Comparison of ENCODE assay signal across 8 mouse cellular contexts in genomic region chr11:11974591-11975255, GRCm38 (mm10).
DNase-seq lines count a peak whose midpoint lies in the region; ATAC-seq and TF ChIP-seq lines count a peak whose summit lies in the region.

No protein-coding gene starts in this region.

- peak; percentile 74 for DNase-seq in lung, embryonic 14.5 days
- no peak for DNase-seq in lung, postnatal 4 days
- DNase-seq in R1 (ENCODE audit: low read depth, low spot score), result peak; percentile 73
- DNase-seq in embryonic facial prominence, embryonic 14.5 days (ENCODE audit: low spot score), result peak; percentile 73
- peak; percentile 66 for DNase-seq in kidney, adult 2 months
- DNase-seq in lung, postnatal 36 days, result peak; percentile 43
- DNase-seq in urinary bladder, postnatal 4 days (ENCODE audit: low spot score in 2 of 2), result no peak

- WGBS in lung, embryonic 14.5 days, result 42% methylated on average over 10 of the region's 10 CpGs
- WGBS in embryonic facial prominence, embryonic 14.5 days, result 42% methylated on average over 10 of the region's 10 CpGs
- WGBS in kidney, adult 2 months, result 23% methylated on average over 10 of the region's 10 CpGs
- WGBS in stomach, embryonic 15.5 days, result 41% methylated on average over 10 of the region's 10 CpGs

- H3K36me3 ChIP-seq in lung, embryonic 14.5 days (ENCODE audit: insufficient read depth), result peaks cover 38% of the 10 kb centered on the region
- peaks cover 28% of the 10 kb centered on the region for H3K36me3 ChIP-seq in embryonic facial prominence, embryonic 14.5 days (ENCODE audit: control insufficient read depth, insufficient read depth, low read length)
- no peaks in the 10 kb centered on the region for H3K36me3 ChIP-seq in kidney, adult 2 months (ENCODE audit: control insufficient read depth, insufficient read depth, low read length)
- 0 out of 2 replicates have a peak, but pooled peaks cover 3% of the 10 kb centered on the region for H3K36me3 ChIP-seq in stomach, embryonic 15.5 days

- ATAC-seq in lung, embryonic 14.5 days (ENCODE audit: insufficient read depth), result no peak; the same call in 1 of the 2 replicates
- peak; percentile 39; the same call in 1 of the 2 replicates for ATAC-seq in embryonic facial prominence, embryonic 14.5 days (ENCODE audit: low read depth)
- peak; percentile 57; the same call in 1 of the 2 replicates for ATAC-seq in stomach, embryonic 15.5 days (ENCODE audit: insufficient read depth, low FRiP score, low read depth)

- no peak overlapping the region for H3K4me3 ChIP-seq in lung, embryonic 14.5 days (ENCODE audit: low read depth, low read length)
- no peak overlapping the region for H3K4me3 ChIP-seq in embryonic facial prominence, embryonic 14.5 days (ENCODE audit: low read depth, low read length)
- no peak overlapping the region for H3K4me3 ChIP-seq in kidney, adult 2 months (ENCODE audit: insufficient read depth, low read depth, low read length)
- H3K4me3 ChIP-seq in stomach, embryonic 15.5 days (replicated peaks), result no peak overlapping the region

- H3K27me3 ChIP-seq in lung, embryonic 14.5 days (ENCODE audit: insufficient read depth, low read length), result no peaks in the 10 kb centered on the region
- H3K27me3 ChIP-seq in embryonic facial prominence, embryonic 14.5 days (replicated peaks; ENCODE audit: control insufficient read depth, insufficient read depth, low read length), result no peaks in the 10 kb centered on the region
- H3K27me3 ChIP-seq in kidney, adult 2 months (replicated peaks; ENCODE audit: control insufficient read depth, insufficient read depth, low read length), result no peaks in the 10 kb centered on the region
- H3K27me3 ChIP-seq in stomach, embryonic 15.5 days (replicated peaks), result no peaks in the 10 kb centered on the region

- H3K9me3 ChIP-seq in lung, embryonic 14.5 days (ENCODE audit: low read depth, low read length), result no peaks in the 10 kb centered on the region
- peaks cover 14% of the 10 kb centered on the region for H3K9me3 ChIP-seq in embryonic facial prominence, embryonic 14.5 days (ENCODE audit: control insufficient read depth, low read length)
- no peaks in the 10 kb centered on the region for H3K9me3 ChIP-seq in stomach, embryonic 15.5 days

- TF ChIP-seq CTCF in lung, embryonic 14.5 days (IDR thresholded peaks at IDR 0.05; ENCODE audit: low read depth), result peak; percentile 54
- TF ChIP-seq CTCF in kidney, adult 2 months (conservative IDR thresholded peaks at IDR 0.05; ENCODE audit: insufficient read depth, insufficient read length, low read depth, low read length), result peak; percentile 60

- H3K4me2 ChIP-seq in lung, embryonic 14.5 days, result no peak overlapping the region
- no peak overlapping the region for H3K4me2 ChIP-seq in embryonic facial prominence, embryonic 14.5 days (ENCODE audit: low read depth, low read length)
- H3K4me2 ChIP-seq in stomach, embryonic 15.5 days, result no peak overlapping the region

- no peak overlapping the region for H3K9ac ChIP-seq in lung, embryonic 14.5 days
- no peak overlapping the region for H3K9ac ChIP-seq in embryonic facial prominence, embryonic 14.5 days (ENCODE audit: low read depth, low read length)
- H3K9ac ChIP-seq in stomach, embryonic 15.5 days, result no peak overlapping the region

- TF ChIP-seq POLR2A in kidney, adult 2 months (IDR thresholded peaks at IDR 0.05; ENCODE audit: low read depth, low read length), result no peak

- no peaks in the 10 kb centered on the region for H3K4me1 ChIP-seq in lung, embryonic 14.5 days (ENCODE audit: insufficient read depth)
- H3K4me1 ChIP-seq in embryonic facial prominence, embryonic 14.5 days (ENCODE audit: control insufficient read depth, insufficient read depth, low read length), result no peaks in the 10 kb centered on the region
- H3K4me1 ChIP-seq in kidney, adult 2 months (ENCODE audit: control insufficient read depth, insufficient read depth, low read length), result no peaks in the 10 kb centered on the region
- H3K4me1 ChIP-seq in stomach, embryonic 15.5 days, result peaks cover 4% of the 10 kb centered on the region; the same call in 1 of the 2 replicates

- no peak overlapping the region for H3K27ac ChIP-seq in lung, embryonic 14.5 days (ENCODE audit: low read depth)
- H3K27ac ChIP-seq in embryonic facial prominence, embryonic 14.5 days (replicated peaks; ENCODE audit: low read depth, low read length), result no peak overlapping the region
- H3K27ac ChIP-seq in kidney, adult 2 months (ENCODE audit: insufficient read depth, low read depth, low read length), result no peak overlapping the region
- H3K27ac ChIP-seq in stomach, embryonic 15.5 days, result no peak overlapping the region

Comparison
In these comparisons a context has a peak if more than half of its experiments do, and no peak if none do; other contexts are left out.
1. DNase-seq: peak in lung, embryonic 14.5 days (single experiment), R1 (single experiment), embryonic facial prominence, embryonic 14.5 days (single experiment), kidney, adult 2 months (single experiment) and lung, postnatal 36 days (single experiment); none in lung, postnatal 4 days (0 of 2) and urinary bladder, postnatal 4 days (0 of 2).